Mouse (Mus musculus) bone marrow macrophage, adult 2 months (primary cell): ENCODE measurements at regions not wholly inside any gene's neighbourhood (a gene's known extent, or its start where the extent isn't known, plus 50 kb on each side); places are given as distances from the start of the nearest gene placed in this dataset.

Experiments
- CTCF ChIP-seq: IDR thresholded peaks from 2 replicates; pipeline ENCODE4 v1.5.1; 2012; ENCODE audit warnings: low read depth, mild to moderate bottlenecking, low read length, moderate library complexity
- POLR2A ChIP-seq: IDR thresholded peaks from 2 replicates; pipeline ENCODE4 v1.6.1; 2012; ENCODE audit warnings: mild to moderate bottlenecking, low read depth, low read length, borderline replicate concordance

GRCm38 (mm10) chr13:113509403-113510185, 108.8 kb downstream of the Snx18 start:
- TF ChIP-seq POLR2A (no peak), CTCF (no peak)
